Mouse (Mus musculus) MN1 (cell line): ENCODE results near the gene Magea10.

Experiments used
- DNase-seq: peaks from one replicate; pipeline ENCODE4 v3.0.0-alpha.2; 2016; ENCODE audit warnings: low spot score

Magea10 gene

GRCm38 (mm10) chrX:72386758-72387157 is at the start of gene Magea10:
TSS of gene Magea10 (minus strand) at chrX:72386858.
- no peak for DNase-seq

GRCm38 (mm10) chrX:72381972-72382371 is 4.7 kb downstream of the Magea10 start:
- DNase-seq = no peak
